Mouse (Mus musculus): Measurements from ENCODE around the gene Lrrc28.

Lrrc28 gene

GRCm38 (mm10) chr7:67483698-67484097 is 161.4 kb downstream of the Lrrc28 start:
- DNase-seq, result no peak

GRCm38 (mm10) chr7:67479576-67480413 is 165.3 kb downstream of the Lrrc28 start:
- DNase-seq, result peak in 1 of 2 experiments; percentile 57

DNA sequence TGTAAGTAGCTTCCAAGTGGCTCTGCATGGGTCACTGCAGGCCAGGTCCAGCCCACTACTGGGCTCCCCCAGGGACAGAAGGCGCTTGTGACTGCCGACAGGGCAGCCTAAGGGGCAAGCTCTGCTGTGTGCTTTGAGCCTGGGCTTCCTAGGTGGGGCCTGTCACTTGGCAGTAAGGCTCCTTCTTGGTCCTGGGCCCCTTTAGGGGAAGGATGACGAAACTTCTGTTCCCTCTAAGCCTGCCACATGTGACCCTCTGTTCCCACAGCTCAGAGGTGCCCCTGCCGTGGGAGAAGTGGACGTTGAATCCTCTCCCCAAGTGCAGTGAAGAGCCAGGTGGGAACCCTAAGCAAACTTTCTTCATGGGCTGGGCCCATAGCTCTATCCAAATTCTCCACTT is 165.9 kb downstream of the Lrrc28 start:
- no peak for DNase-seq

GRCm38 (mm10) chr7:67477996-67478395 is 167.1 kb downstream of the Lrrc28 start:
- DNase-seq, result no peak

GRCm38 (mm10) chr7:67471295-67471694 is 173.8 kb downstream of the Lrrc28 start:
- DNase-seq, result no peak

- DNase-seq, result no peak
Observed at GRCm38 (mm10) chr7:67468802-67469408, 176.2 kb downstream of the Lrrc28 start.

GRCm38 (mm10) chr7:67468180-67468579 is 176.9 kb downstream of the Lrrc28 start:
- DNase-seq, result no peak

DNA sequence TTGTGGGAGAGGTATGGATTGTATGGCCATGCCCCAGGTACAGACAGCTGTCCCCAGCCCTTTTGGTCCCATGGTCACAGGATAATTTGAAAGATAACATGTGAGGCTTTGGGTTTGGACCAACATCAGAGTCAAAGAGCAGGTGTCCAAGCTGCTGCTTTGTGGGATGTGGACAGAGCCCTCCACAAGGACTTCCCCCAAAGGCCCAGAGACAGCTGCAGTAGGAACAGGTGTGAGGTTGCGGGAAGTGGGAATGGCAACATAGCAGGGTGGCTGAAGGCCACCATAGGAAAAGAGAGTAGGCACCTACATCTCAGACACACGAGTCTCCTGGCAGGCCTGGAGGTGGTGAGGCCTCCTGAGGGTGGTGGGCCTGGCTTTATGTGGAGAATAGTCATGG is 178.7 kb downstream of the Lrrc28 start:
- DNase-seq, result no peak

GRCm38 (mm10) chr7:67464633-67465032 is 180.4 kb downstream of the Lrrc28 start:
- DNase-seq, result no peak

DNA sequence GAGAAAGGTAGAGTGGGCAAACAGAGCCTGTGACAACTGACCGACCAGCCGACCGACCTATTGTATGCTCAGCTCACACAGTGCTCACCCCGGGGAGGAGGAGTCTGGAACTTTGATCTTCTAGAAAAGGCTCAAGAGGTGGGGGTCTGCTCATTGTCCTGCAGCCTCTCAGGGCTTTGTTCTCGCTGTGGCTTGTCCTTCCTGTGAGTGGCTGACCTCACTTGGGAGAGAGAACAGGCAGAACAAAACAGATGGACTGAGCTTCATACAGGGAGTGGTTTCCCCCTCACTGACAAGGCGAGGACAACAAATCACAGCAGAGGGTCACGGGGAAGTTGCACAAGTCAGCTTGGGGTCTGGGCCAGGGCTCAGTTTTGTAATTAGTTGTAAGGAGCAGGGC is 181.5 kb downstream of the Lrrc28 start:
- no peak for DNase-seq
